Mouse (Mus musculus) forebrain, embryonic 13.5 days (tissue): ENCODE measurements around the gene Tapt1. TPM values are rescaled to one million over a fixed set of nuclear protein-coding genes. Genes with fewer than 3 reads are reported as not detected.

ENCODE experiments used
- ATAC-seq: fragments of 200-750 bp; cut with Nextera tagmentation; 2 replicates; pipeline ENCODE4 v1.8.0; 2017
- H3K27ac ChIP-seq: fragments of 300-500 bp; sonication (generic); 2 replicates; pipeline ENCODE4 v1.5.1; 2015; ENCODE audit warnings: inconsistent platforms, mild to moderate bottlenecking, moderate library complexity
- H3K27me3 ChIP-seq: fragments of 300-500 bp; sonication (generic); 2 replicates; pipeline ENCODE4 v1.6.1; 2015; ENCODE audit warnings: mild to moderate bottlenecking, inconsistent platforms
- H3K36me3 ChIP-seq: fragments of 300-500 bp; sonication (generic); 2 replicates; pipeline ENCODE4 v1.6.1; 2015; ENCODE audit warnings: mild to moderate bottlenecking, inconsistent platforms; ENCODE audit not compliant: poor library complexity, severe bottlenecking
- H3K4me1 ChIP-seq: fragments of 300-500 bp; sonication (generic); 2 replicates; pipeline ENCODE4 v1.6.1; 2015; ENCODE audit warnings: inconsistent platforms
- H3K4me2 ChIP-seq: fragments of 300-500 bp; sonication (generic); 2 replicates; pipeline ENCODE4 v1.6.1; 2015; ENCODE audit warnings: inconsistent platforms, mild to moderate bottlenecking, moderate library complexity
- H3K4me3 ChIP-seq: fragments of 300-500 bp; sonication (generic); 2 replicates; pipeline ENCODE4 v1.5.1; 2015; ENCODE audit warnings: mild to moderate bottlenecking, inconsistent platforms
- H3K9ac ChIP-seq: fragments of 300-500 bp; sonication (generic); 2 replicates; pipeline ENCODE4 v1.6.1; 2015; ENCODE audit warnings: mild to moderate bottlenecking, inconsistent platforms
- H3K9me3 ChIP-seq: fragments of 300-500 bp; sonication (generic); replicated peaks from 2 replicates; pipeline ENCODE4 v1.6.1; 2016; ENCODE audit warnings: inconsistent platforms
- WGBS: fragments of 180-500 bp; shearing (Covaris S2); methylation state at CpG from one replicate; pipeline ENCODE4 v1.1.7; 2015; 5-methylcytosine and 5-hydroxymethylcytosine counted together
- polyA plus RNA-seq: library from polyadenylated mRNA; unstranded; fragments of >200 nt; fragmentation: Nextera tagmentation; extraction: Ambion mirVana; gene quantifications from 2 replicates; pipeline ENCODE4 v1.2.1, GENCODE M21; 2015

The Tapt1 gene
- polyA plus RNA-seq, 1 experiment from 2014 or later: 23.8 TPM

DNA sequence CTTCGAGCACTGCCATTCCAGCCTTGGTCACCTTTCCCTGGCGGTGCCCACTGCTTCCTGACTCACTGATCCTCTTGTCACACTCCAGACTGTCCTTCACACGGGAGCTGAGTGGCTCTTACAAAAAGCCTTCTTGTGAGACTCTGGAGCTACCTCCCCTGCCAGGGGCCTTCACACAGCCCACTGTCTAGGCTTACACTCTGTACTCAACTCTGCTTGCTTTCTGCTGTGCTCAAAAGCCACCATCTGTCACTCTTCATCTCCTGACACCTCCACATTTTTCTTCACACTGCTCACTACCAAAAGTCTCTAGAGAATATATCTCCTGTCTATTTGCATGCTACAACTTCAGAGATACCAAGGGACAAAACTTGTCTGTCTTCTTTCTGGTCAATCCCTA is 46.0 kb downstream of the Tapt1 start:
- H3K27me3 ChIP-seq: no peaks in the 10 kb centered on the region
- H3K4me1 ChIP-seq: peaks cover 5% of the 10 kb centered on the region
- no peak overlapping the region for H3K9ac ChIP-seq
- H3K27ac ChIP-seq: no peak overlapping the region
- no peak for ATAC-seq
- 83% methylated on average over 3 of the region's 3 CpGs for WGBS
- peaks cover 67% of the 10 kb centered on the region for H3K36me3 ChIP-seq
- H3K4me2 ChIP-seq: no peak overlapping the region
- no peak overlapping the region for H3K4me3 ChIP-seq
- no peaks in the 10 kb centered on the region for H3K9me3 ChIP-seq

DNA sequence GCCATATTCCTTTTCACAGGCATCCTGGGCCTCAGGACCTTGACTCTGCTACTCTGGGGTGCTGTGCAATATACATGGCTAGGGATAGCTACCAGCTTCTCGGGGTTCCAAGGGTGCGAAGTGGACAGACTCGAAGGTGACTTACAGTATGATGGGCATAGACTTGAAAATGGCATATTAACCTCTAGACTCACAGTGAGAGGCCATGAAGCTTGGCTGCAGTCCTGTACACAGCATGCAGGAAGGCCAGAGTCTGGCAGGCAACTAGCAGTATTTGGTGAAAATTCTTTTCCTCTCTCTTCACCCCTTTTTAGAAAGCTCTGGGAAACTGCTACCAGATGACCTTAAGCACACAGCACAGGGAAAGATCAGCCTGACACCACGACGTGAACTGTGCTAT is 52.4 kb downstream of the Tapt1 start:
- Histone ChIP-seq H3K27me3 (no peaks in the 10 kb centered on the region), H3K27ac (no peak overlapping the region), H3K9me3 (no peaks in the 10 kb centered on the region), H3K9ac (no peak overlapping the region), H3K4me1 (no peaks in the 10 kb centered on the region), H3K36me3 (peaks cover 52% of the 10 kb centered on the region), H3K4me3 (no peak overlapping the region), H3K4me2 (no peak overlapping the region)
- no peak for ATAC-seq
- WGBS: 90% methylated on average over 5 of the region's 5 CpGs

DNA sequence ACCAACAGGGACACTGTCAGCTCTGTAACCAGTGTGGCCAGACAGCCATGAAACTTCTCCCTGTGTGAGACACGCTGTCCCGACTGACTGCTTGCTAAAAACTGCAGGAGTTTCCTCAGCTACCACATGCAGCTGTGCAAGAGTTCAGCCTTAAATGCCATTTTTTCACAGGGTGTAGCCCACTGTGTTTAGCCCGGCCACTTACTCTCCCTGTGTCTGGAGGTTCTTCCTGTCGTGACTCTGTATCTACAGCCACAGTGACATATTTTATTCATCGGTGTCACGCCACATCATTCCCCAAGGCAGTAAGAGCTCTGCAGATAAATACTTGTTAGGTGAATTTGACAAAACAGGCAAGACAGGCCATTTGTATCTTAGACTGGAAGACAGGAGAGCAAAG is 59.6 kb downstream of the Tapt1 start:
- H3K4me1 ChIP-seq: no peaks in the 10 kb centered on the region
- H3K36me3 ChIP-seq: no peaks in the 10 kb centered on the region
- ATAC-seq: no peak
- H3K27ac ChIP-seq: no peak overlapping the region
- WGBS: 85% methylated on average over 6 of the region's 6 CpGs
- no peak overlapping the region for H3K4me2 ChIP-seq
- no peaks in the 10 kb centered on the region for H3K9me3 ChIP-seq
- H3K4me3 ChIP-seq: no peak overlapping the region
- H3K27me3 ChIP-seq: no peaks in the 10 kb centered on the region
- H3K9ac ChIP-seq: no peak overlapping the region

DNA sequence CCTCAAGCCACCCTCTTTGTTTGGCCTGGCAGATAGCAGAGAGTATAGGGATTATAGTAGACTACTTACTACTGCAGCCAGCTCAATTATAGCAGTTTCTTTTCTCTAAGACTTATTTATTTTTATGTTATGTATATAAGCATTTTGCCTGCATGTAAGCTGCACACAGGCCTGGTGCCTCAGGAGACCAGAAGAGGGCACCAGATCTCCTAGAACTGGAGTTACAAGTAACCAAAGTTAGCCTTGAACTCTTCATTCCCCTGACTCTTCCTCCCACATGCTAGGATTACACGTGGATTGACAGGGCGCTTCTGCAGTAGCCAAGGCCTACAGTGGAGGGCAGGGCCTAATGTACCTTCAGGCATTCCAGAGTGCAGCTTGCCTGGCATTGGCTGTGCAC is 60.6 kb downstream of the Tapt1 start:
- no peaks in the 10 kb centered on the region for H3K27me3 ChIP-seq
- H3K4me3 ChIP-seq: no peak overlapping the region
- no peaks in the 10 kb centered on the region for H3K36me3 ChIP-seq
- WGBS: 39% methylated on average over 2 of the region's 2 CpGs
- no peak overlapping the region for H3K4me2 ChIP-seq
- no peaks in the 10 kb centered on the region for H3K4me1 ChIP-seq
- H3K9me3 ChIP-seq: no peaks in the 10 kb centered on the region
- H3K9ac ChIP-seq: no peak overlapping the region
- peak; percentile 36; the same call in 1 of the 2 replicates for ATAC-seq
- no peak overlapping the region for H3K27ac ChIP-seq

DNA sequence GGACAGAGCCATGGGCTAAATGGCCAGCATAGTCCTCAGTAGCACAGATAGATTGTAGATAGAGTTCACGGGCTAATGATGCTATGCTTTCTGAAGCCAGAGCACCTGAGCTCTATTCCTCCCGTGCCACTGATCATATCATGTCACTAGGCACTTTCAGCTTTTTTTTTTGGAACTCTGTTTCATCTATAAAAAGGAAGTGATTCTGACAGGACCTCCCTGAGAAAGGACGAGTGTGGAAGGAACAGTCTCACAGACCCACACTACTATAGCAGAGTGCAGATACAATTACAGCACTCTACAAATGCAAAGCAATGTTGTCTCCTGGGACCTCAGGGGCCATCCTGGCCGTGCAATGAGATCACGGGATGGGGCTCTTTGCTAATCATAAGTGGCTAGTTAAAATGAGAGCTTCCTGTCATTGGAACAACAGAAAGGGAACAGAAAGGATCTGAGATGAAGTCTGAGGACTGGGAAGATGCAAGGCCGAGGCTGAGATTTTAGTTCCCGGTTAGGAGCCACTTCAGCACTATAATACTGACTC is 62.1 kb downstream of the Tapt1 start:
- Histone ChIP-seq H3K4me3 (no peak overlapping the region), H3K27ac (no peak overlapping the region), H3K4me2 (no peak overlapping the region), H3K27me3 (no peaks in the 10 kb centered on the region), H3K9me3 (no peaks in the 10 kb centered on the region), H3K36me3 (no peaks in the 10 kb centered on the region), H3K4me1 (no peaks in the 10 kb centered on the region), H3K9ac (no peak overlapping the region)
- ATAC-seq: no peak
- WGBS: 42% methylated on average over 7 of the region's 7 CpGs

DNA sequence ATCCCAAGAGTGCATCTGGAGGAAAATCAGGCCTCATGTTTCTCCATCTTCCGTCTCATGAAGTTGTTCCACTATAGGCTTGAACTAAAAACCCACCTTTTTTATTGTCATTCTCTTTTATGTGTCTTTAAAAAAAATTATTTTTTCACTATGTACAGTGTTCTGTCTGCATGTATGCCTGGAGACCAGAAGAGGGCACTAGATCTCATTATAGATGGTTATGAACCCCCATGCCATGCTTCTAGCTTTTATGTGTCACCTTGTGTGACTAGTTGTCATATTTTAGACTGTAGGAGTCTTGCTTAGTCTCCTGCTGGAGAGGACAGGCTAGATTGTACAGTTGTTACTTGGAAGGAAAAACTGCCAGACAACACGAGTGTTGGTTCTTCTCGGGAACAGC is 63.1 kb downstream of the Tapt1 start:
- H3K9me3 ChIP-seq: no peaks in the 10 kb centered on the region
- no peak overlapping the region for H3K9ac ChIP-seq
- 96% methylated on average over 3 of the region's 3 CpGs for WGBS
- no peak overlapping the region for H3K4me2 ChIP-seq
- no peaks in the 10 kb centered on the region for H3K36me3 ChIP-seq
- ATAC-seq: no peak
- H3K27me3 ChIP-seq: no peaks in the 10 kb centered on the region
- H3K27ac ChIP-seq: no peak overlapping the region
- no peak overlapping the region for H3K4me3 ChIP-seq
- H3K4me1 ChIP-seq: no peaks in the 10 kb centered on the region

DNA sequence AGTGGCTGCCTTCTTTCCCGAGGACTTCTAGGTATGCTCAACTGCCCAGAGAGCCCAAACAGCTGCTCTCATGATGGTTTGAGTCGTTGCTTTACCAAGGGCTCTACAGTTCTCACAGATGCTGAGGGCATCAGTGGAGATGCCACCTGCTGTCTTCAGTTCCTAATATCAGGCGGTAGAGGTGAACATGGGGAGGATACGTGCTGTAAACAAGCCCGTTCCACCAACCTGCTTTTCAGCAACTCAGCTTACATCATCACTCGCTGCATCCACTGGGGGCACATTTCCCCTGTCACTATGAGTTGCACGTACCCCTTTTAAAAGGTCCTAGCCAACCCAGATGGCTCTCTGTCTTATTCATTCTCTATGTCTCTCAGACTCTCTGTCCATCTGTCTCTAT is 63.6 kb downstream of the Tapt1 start:
- Histone ChIP-seq H3K27ac (no peak overlapping the region), H3K27me3 (no peaks in the 10 kb centered on the region), H3K9me3 (no peaks in the 10 kb centered on the region), H3K4me1 (no peaks in the 10 kb centered on the region), H3K36me3 (no peaks in the 10 kb centered on the region), H3K4me2 (no peak overlapping the region), H3K9ac (no peak overlapping the region), H3K4me3 (no peak overlapping the region)
- 90% methylated on average over 7 of the region's 7 CpGs for WGBS
- ATAC-seq: no peak

DNA sequence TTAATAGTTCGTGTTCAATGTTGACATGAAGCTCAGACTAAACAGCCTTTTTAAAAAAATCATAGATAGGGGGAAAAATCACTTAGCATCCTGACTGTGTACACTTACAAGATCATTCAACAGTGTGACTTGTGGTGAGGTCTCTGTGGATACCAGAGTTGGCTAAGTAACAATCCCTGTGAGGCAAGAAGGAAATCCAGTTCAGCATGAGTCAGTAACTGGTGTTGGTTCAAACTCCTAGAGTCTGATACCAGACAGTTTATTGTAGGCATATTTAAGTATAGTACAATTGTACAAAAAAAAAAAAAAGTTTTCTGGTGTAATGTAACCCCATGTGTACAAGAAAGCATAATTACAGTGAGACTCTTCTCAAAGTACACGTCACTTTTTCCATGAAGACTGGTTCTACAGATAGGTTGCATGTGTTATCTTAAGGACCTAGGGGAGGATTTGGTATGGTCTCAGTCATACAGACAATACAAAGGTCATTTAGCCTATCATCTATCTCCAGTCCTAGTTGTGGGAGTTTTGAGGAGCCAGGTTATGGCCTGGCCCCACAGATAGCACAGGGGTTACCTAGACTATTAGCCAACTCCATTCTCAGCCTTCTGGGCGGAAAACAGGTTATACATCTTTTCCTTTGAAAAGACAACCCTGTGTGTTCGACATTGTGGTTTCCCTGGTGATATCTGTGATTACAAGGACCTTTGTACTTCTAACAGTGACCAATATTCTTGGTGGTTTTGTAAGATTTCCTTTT is 66.6 kb downstream of the Tapt1 start:
- no peak overlapping the region for H3K9ac ChIP-seq
- 80% methylated on average over 4 of the region's 4 CpGs for WGBS
- no peak overlapping the region for H3K4me3 ChIP-seq
- no peaks in the 10 kb centered on the region for H3K9me3 ChIP-seq
- H3K27me3 ChIP-seq: no peaks in the 10 kb centered on the region
- H3K4me2 ChIP-seq: no peak overlapping the region
- no peak for ATAC-seq
- no peaks in the 10 kb centered on the region for H3K36me3 ChIP-seq
- H3K27ac ChIP-seq: no peak overlapping the region
- H3K4me1 ChIP-seq: no peaks in the 10 kb centered on the region

DNA sequence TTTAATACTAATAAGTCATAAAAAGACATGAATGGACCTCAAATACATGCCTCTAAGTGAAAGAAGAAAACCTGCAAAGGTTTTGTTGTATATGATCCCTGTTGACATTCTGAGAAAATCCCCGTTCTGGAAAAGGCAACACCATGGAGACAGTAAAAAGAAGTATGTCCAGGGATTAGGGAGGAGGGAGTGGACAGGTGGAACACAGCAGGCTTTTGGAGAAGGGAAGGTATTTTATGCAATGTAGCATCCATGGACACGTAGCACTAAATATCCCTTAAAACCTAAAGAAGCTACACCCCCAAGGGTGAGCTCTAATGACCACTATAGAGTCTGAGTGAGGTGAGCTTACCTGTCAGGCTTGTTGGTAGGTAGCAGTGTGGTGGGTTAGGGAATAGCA is 67.2 kb downstream of the Tapt1 start:
- Histone ChIP-seq H3K4me1 (no peaks in the 10 kb centered on the region), H3K27me3 (no peaks in the 10 kb centered on the region), H3K4me3 (no peak overlapping the region), H3K9me3 (no peaks in the 10 kb centered on the region), H3K36me3 (no peaks in the 10 kb centered on the region), H3K4me2 (no peak overlapping the region), H3K9ac (no peak overlapping the region), H3K27ac (no peak overlapping the region)
- 83% methylated on average over 2 of the region's 2 CpGs for WGBS
- ATAC-seq: no peak

DNA sequence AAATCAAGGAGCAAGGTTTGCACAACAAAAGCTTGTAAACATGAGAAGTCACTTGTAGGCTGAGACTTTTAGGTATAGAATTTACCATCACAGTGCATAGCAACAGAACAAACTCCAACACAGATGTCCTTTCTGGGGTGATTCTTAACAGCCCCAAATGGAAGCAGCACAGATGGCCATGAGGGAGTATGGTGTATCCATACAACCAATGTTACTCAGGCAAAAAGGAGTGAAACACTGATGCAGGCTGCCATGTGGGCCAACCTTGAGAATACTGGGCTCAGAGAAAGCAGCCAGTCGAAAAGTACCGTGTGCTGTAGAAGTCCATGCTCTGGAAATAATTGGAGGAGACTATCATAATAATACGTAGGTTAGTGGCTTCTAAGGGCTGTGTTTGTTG is 68.0 kb downstream of the Tapt1 start:
- Histone ChIP-seq H3K27me3 (no peaks in the 10 kb centered on the region), H3K36me3 (no peaks in the 10 kb centered on the region), H3K27ac (no peak overlapping the region), H3K9me3 (no peaks in the 10 kb centered on the region), H3K4me3 (no peak overlapping the region), H3K4me1 (no peaks in the 10 kb centered on the region), H3K4me2 (no peak overlapping the region), H3K9ac (no peak overlapping the region)
- ATAC-seq: no peak
- WGBS: 89% methylated on average over 3 of the region's 3 CpGs

DNA sequence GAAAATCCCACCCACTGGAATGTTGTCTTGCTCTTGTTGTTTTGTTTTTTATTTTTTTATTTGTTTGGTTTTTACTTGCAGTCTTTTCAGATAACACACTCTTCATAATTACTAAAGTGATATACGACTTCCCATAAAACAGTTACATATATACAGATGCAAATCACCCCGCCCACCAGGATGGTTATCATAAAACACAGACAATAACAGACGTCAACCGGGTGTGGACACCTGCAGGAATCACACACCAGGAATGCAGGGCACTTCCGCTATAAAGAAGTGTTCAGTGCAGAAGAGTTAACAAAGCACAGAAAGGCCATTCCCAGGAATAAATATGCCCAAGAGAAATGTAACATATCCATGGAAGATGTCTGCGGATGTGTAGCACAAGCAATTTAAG is 68.7 kb downstream of the Tapt1 start:
- H3K9me3 ChIP-seq: no peaks in the 10 kb centered on the region
- H3K27me3 ChIP-seq: no peaks in the 10 kb centered on the region
- no peak overlapping the region for H3K9ac ChIP-seq
- no peaks in the 10 kb centered on the region for H3K36me3 ChIP-seq
- no peak overlapping the region for H3K27ac ChIP-seq
- no peak overlapping the region for H3K4me3 ChIP-seq
- H3K4me2 ChIP-seq: no peak overlapping the region
- 91% methylated on average over 6 of the region's 6 CpGs for WGBS
- ATAC-seq: no peak
- H3K4me1 ChIP-seq: no peaks in the 10 kb centered on the region

DNA sequence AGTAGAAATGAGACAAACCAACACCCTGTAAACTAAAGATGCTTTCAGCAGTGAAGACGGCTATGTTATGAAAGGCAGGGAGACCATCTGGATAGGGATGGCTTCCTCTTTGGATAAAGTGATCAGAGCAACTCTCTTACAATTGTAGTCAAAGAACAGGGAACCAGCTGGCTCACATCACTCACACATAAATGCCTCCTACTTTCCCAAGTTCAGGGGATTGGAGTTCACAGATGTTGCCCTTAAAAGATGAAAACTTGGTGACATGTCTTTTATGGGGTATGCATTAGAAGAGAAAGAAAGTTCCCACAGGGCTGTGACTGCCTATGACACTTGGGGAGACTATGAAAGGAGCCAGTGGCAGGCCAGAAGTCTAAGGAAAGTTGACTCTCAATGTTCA is 73.4 kb downstream of the Tapt1 start:
- Histone ChIP-seq H3K9me3 (no peaks in the 10 kb centered on the region), H3K27me3 (no peaks in the 10 kb centered on the region), H3K4me1 (no peaks in the 10 kb centered on the region), H3K36me3 (no peaks in the 10 kb centered on the region), H3K4me2 (no peak overlapping the region), H3K27ac (no peak overlapping the region), H3K9ac (no peak overlapping the region), H3K4me3 (no peak overlapping the region)
- 85% methylated on average over 1 of the region's 1 CpGs for WGBS
- ATAC-seq: no peak
